Mouse (Mus musculus) liver, postnatal 0 days (tissue): Measurements from ENCODE around the gene Myadm.

Experiments
- CTCF ChIP-seq: sonication (generic); IDR thresholded peaks from 2 replicates; pipeline ENCODE4 v1.5.1; 2016; ENCODE audit warnings: antibody characterized with exemption, low read depth
- EP300 ChIP-seq: IDR thresholded peaks from 2 replicates; pipeline ENCODE4 v1.6.1; 2016; ENCODE audit warnings: antibody characterized with exemption, low read depth, mild to moderate bottlenecking

DNA sequence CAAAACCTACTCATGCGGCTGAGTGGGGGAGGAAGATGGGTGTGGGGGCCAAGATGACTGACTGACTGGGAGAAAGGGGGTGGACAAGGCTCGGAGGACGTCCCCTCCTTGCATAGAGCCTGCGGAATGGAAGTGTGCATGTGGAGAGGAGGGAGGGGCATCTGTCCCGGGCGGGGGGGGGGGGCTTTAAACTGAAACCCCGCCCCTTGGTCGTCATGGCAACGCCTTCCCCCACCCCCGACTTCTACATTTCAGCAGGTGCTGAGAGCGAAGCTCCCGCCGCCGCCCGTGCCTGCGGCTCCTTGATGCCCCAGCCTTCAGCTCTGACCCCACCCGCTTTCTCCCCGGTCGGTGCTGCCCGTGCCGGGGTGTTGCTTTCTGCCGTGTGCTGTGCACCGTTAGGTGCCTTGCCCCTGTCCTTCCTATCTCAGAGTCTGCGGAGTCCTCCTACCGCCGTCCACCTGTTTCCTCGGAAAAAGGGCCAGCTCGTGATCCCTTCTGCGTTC, 14.4 kb downstream of the Myadm start:
- TF ChIP-seq CTCF (no peak), EP300 (no peak)
